Mouse (Mus musculus): ENCODE results near the gene Pllp. TPM values are rescaled to one million over a fixed set of nuclear protein-coding genes. Genes with fewer than 3 reads are reported as not detected.

The Pllp gene
- polyA plus RNA-seq, 1 experiment from 2014 or later = not detected

- Histone ChIP-seq H3K36me3 (ENCODE audit: control insufficient read depth, insufficient read depth, low read length) (peaks cover 84% of the 10 kb centered on the region), H3K4me1 (ENCODE audit: control insufficient read depth in 2 of 2, insufficient read depth in 2 of 2, low read length in 2 of 2) (no peaks in the 10 kb centered on the region), H3K9me3 (ENCODE audit: control insufficient read depth, low read length) (no peaks in the 10 kb centered on the region), H3K4me3 (ENCODE audit: control insufficient read depth in 1 of 2, insufficient read depth in 1 of 2, low read depth in 1 of 2, low read length in 2 of 2) (no peak overlapping the region), H3K9ac (ENCODE audit: low read length) (no peak overlapping the region), H3K27ac (replicated peaks in 1 of 2; ENCODE audit: control insufficient read depth in 1 of 2, insufficient read depth in 1 of 2, low read depth in 2 of 2, low read length in 2 of 2) (no peak overlapping the region), H3K27me3 (ENCODE audit: control insufficient read depth, insufficient read depth, low read length) (no peaks in the 10 kb centered on the region), H3K4me2 (ENCODE audit: low read length) (no peak overlapping the region)
- 93% methylated on average over 3 of the region's 3 CpGs for WGBS
- no peak for ATAC-seq (ENCODE audit: insufficient number of reproducible peaks, insufficient read depth, low FRiP score, low read depth)
Measured at GRCm38 (mm10) chr8:94646165-94646564, 49.9 kb downstream of the Pllp start.

- Histone ChIP-seq H3K4me2 (ENCODE audit: low read length) (no peak overlapping the region), H3K4me1 (ENCODE audit: control insufficient read depth in 2 of 2, insufficient read depth in 2 of 2, low read length in 2 of 2) (no peaks in the 10 kb centered on the region), H3K4me3 (ENCODE audit: control insufficient read depth in 1 of 2, insufficient read depth in 1 of 2, low read depth in 1 of 2, low read length in 2 of 2) (no peak overlapping the region), H3K9ac (ENCODE audit: low read length) (no peak overlapping the region), H3K27ac (replicated peaks in 1 of 2; ENCODE audit: control insufficient read depth in 1 of 2, insufficient read depth in 1 of 2, low read depth in 2 of 2, low read length in 2 of 2) (no peak overlapping the region), H3K36me3 (ENCODE audit: control insufficient read depth, insufficient read depth, low read length) (peaks cover 88% of the 10 kb centered on the region), H3K9me3 (ENCODE audit: control insufficient read depth, low read length) (no peaks in the 10 kb centered on the region), H3K27me3 (ENCODE audit: control insufficient read depth, insufficient read depth, low read length) (no peaks in the 10 kb centered on the region)
- WGBS = 44% methylated on average over 1 of the region's 1 CpGs
- ATAC-seq (ENCODE audit: insufficient number of reproducible peaks, insufficient read depth, low FRiP score, low read depth) = no peak
Measured at GRCm38 (mm10) chr8:94645202-94645601, 50.9 kb downstream of the Pllp start.

DNA sequence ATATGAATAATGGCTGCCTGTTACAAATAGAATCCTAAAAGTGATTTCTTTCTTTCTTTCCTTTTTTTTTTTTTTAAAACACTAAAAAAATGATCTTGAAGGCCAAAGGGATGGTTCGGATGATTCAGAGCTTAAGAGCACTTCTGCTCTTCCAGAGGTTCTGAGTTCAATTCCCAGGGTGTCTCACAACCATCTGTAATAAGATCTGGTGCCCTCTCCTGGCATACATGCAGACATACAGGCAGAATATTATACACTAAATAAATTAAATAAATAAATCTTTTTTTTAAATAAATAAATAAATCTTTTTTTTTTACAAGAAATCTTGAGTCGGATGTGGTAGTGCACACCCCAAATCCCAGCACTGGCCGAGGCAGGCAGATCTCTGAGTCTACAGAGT, 54.1 kb downstream of the Pllp start:
- Histone ChIP-seq H3K4me1 (ENCODE audit: control insufficient read depth in 2 of 2, insufficient read depth in 2 of 2, low read length in 2 of 2) (no peaks in the 10 kb centered on the region), H3K27ac (replicated peaks in 1 of 2; ENCODE audit: control insufficient read depth in 1 of 2, insufficient read depth in 1 of 2, low read depth in 2 of 2, low read length in 2 of 2) (no peak overlapping the region), H3K27me3 (ENCODE audit: control insufficient read depth, insufficient read depth, low read length) (no peaks in the 10 kb centered on the region), H3K4me3 (ENCODE audit: control insufficient read depth in 1 of 2, insufficient read depth in 1 of 2, low read depth in 1 of 2, low read length in 2 of 2) (no peak overlapping the region), H3K9me3 (ENCODE audit: control insufficient read depth, low read length) (no peaks in the 10 kb centered on the region), H3K9ac (ENCODE audit: low read length) (no peak overlapping the region), H3K4me2 (ENCODE audit: low read length) (no peak overlapping the region), H3K36me3 (ENCODE audit: control insufficient read depth, insufficient read depth, low read length) (peaks cover 96% of the 10 kb centered on the region)
- 94% methylated on average over 3 of the region's 3 CpGs for WGBS
- no peak for ATAC-seq (ENCODE audit: insufficient number of reproducible peaks, insufficient read depth, low FRiP score, low read depth)

GRCm38 (mm10) chr8:94641183-94641582, 54.9 kb downstream of the Pllp start:
- no peak for ATAC-seq (ENCODE audit: insufficient number of reproducible peaks, insufficient read depth, low FRiP score, low read depth)
- Histone ChIP-seq H3K9me3 (ENCODE audit: control insufficient read depth, low read length) (no peaks in the 10 kb centered on the region), H3K4me1 (ENCODE audit: control insufficient read depth in 2 of 2, insufficient read depth in 2 of 2, low read length in 2 of 2) (no peaks in the 10 kb centered on the region), H3K27ac (replicated peaks in 1 of 2; ENCODE audit: control insufficient read depth in 1 of 2, insufficient read depth in 1 of 2, low read depth in 2 of 2, low read length in 2 of 2) (no peak overlapping the region), H3K4me2 (ENCODE audit: low read length) (no peak overlapping the region), H3K36me3 (ENCODE audit: control insufficient read depth, insufficient read depth, low read length) (peaks cover 96% of the 10 kb centered on the region), H3K27me3 (ENCODE audit: control insufficient read depth, insufficient read depth, low read length) (no peaks in the 10 kb centered on the region), H3K9ac (ENCODE audit: low read length) (no peak overlapping the region), H3K4me3 (ENCODE audit: control insufficient read depth in 1 of 2, insufficient read depth in 1 of 2, low read depth in 1 of 2, low read length in 2 of 2) (no peak overlapping the region)
- 91% methylated on average over 2 of the region's 2 CpGs for WGBS

GRCm38 (mm10) chr8:94634211-94634610, 61.9 kb downstream of the Pllp start:
- peaks cover 84% of the 10 kb centered on the region for H3K36me3 ChIP-seq (ENCODE audit: control insufficient read depth, insufficient read depth, low read length)
- no peaks in the 10 kb centered on the region for H3K9me3 ChIP-seq (ENCODE audit: control insufficient read depth, low read length)
- no peaks in the 10 kb centered on the region for H3K27me3 ChIP-seq (ENCODE audit: control insufficient read depth, insufficient read depth, low read length)
- H3K4me2 ChIP-seq (ENCODE audit: low read length) = no peak overlapping the region
- H3K4me3 ChIP-seq (ENCODE audit: control insufficient read depth in 1 of 2, insufficient read depth in 1 of 2, low read depth in 1 of 2, low read length in 2 of 2) = no peak overlapping the region
- ATAC-seq (ENCODE audit: insufficient number of reproducible peaks, insufficient read depth, low FRiP score, low read depth) = no peak
- H3K4me1 ChIP-seq (ENCODE audit: control insufficient read depth in 2 of 2, insufficient read depth in 2 of 2, low read length in 2 of 2) = no peaks in the 10 kb centered on the region
- no peak overlapping the region for H3K27ac ChIP-seq (replicated peaks in 1 of 2; ENCODE audit: control insufficient read depth in 1 of 2, insufficient read depth in 1 of 2, low read depth in 2 of 2, low read length in 2 of 2)
- H3K9ac ChIP-seq (ENCODE audit: low read length) = no peak overlapping the region

DNA sequence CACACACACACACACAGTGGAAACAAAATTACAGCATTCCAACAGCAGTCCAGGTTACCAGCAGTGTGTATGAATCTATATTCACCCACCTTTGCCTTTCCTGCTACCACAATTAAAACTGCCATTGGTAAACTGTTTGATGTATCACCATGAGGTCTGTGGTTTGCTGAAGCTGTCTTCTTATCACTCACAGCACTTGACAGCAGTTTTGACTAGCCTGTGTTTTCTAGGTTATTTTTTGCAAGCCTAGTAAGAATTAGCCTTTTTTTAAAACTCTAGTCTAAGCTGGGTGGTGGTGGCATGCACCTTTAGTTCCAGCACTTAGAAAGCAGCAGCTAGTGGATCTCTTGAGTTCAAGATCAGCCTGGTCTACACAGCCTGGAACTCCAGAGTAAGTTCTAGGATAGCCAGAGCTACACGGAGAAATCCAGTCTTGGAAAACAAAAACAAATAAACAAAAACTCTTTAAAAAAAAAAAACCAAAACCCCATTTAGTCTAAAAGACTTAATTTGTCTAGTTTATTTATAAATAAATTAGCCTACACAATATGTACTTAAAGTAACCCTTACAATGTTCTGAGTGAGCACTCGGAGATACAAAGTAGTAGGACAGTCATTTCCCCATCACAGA, 62.4 kb downstream of the Pllp start:
- no peaks in the 10 kb centered on the region for H3K9me3 ChIP-seq (ENCODE audit: control insufficient read depth, low read length)
- H3K27me3 ChIP-seq (ENCODE audit: control insufficient read depth, insufficient read depth, low read length) = no peaks in the 10 kb centered on the region
- H3K9ac ChIP-seq (ENCODE audit: low read length) = no peak overlapping the region
- H3K36me3 ChIP-seq (ENCODE audit: control insufficient read depth, insufficient read depth, low read length) = peaks cover 82% of the 10 kb centered on the region
- no peak overlapping the region for H3K4me2 ChIP-seq (ENCODE audit: low read length)
- WGBS = 87% methylated on average over 2 of the region's 2 CpGs
- ATAC-seq (ENCODE audit: insufficient number of reproducible peaks, insufficient read depth, low FRiP score, low read depth) = no peak
- no peak overlapping the region for H3K4me3 ChIP-seq (ENCODE audit: control insufficient read depth in 1 of 2, insufficient read depth in 1 of 2, low read depth in 1 of 2, low read length in 2 of 2)
- H3K27ac ChIP-seq (replicated peaks in 1 of 2; ENCODE audit: control insufficient read depth in 1 of 2, insufficient read depth in 1 of 2, low read depth in 2 of 2, low read length in 2 of 2) = no peak overlapping the region
- no peaks in the 10 kb centered on the region for H3K4me1 ChIP-seq (ENCODE audit: control insufficient read depth in 2 of 2, insufficient read depth in 2 of 2, low read length in 2 of 2)

Other genes starting within 250 kb of the Pllp start
- 6.7 and 6.8 TPM in 2 replicates for gene Cpne2, start 163.3 kb downstream of the Pllp start, polyA plus RNA-seq (2014; fragmentation: Nextera tagmentation; extraction: Ambion mirVana)
- gene Rspry1, start 94.3 kb downstream of the Pllp start, polyA plus RNA-seq (2014; fragmentation: Nextera tagmentation; extraction: Ambion mirVana) = 20.1 and 22.6 TPM in 2 replicates
- 32.5 and 38.6 TPM in 2 replicates for gene Fam192a, start 94.3 kb downstream of the Pllp start, polyA plus RNA-seq (2014; fragmentation: Nextera tagmentation; extraction: Ambion mirVana)
- gene Arl2bp, start 29.7 kb downstream of the Pllp start, polyA plus RNA-seq (2014; fragmentation: Nextera tagmentation; extraction: Ambion mirVana) = 54.1 and 60.8 TPM in 2 replicates
- not detected in 2 replicates for gene Ccl22, start 49.3 kb upstream of the Pllp start, polyA plus RNA-seq (2014; fragmentation: Nextera tagmentation; extraction: Ambion mirVana)
- gene Cx3cl1, start 75.7 kb upstream of the Pllp start, polyA plus RNA-seq (2014; fragmentation: Nextera tagmentation; extraction: Ambion mirVana) = 8.1 and 10.4 TPM in 2 replicates
- gene Ccl17, start 114.2 kb upstream of the Pllp start, polyA plus RNA-seq (2014; fragmentation: Nextera tagmentation; extraction: Ambion mirVana) = 0.45 TPM in 1 of 2 replicates, not detected in the other
- 175 and 181 TPM in 2 replicates for gene Coq9, start 142.0 kb upstream of the Pllp start, polyA plus RNA-seq (2014; fragmentation: Nextera tagmentation; extraction: Ambion mirVana)
- 72.7 and 80.2 TPM in 2 replicates for gene Ciapin1, start 142.1 kb upstream of the Pllp start, polyA plus RNA-seq (2014; fragmentation: Nextera tagmentation; extraction: Ambion mirVana)
- 126 and 129 TPM in 2 replicates for gene Polr2c, start 161.2 kb upstream of the Pllp start, polyA plus RNA-seq (2014; fragmentation: Nextera tagmentation; extraction: Ambion mirVana)
- gene Dok4, start 180.1 kb upstream of the Pllp start, polyA plus RNA-seq (2014; fragmentation: Nextera tagmentation; extraction: Ambion mirVana) = 27.8 and 28.2 TPM in 2 replicates
- gene Ccdc102a, start 221.8 kb upstream of the Pllp start, polyA plus RNA-seq (2014; fragmentation: Nextera tagmentation; extraction: Ambion mirVana) = 20.8 and 25.8 TPM in 2 replicates
- gene Adgrg5, start 227.4 kb upstream of the Pllp start, polyA plus RNA-seq (2014; fragmentation: Nextera tagmentation; extraction: Ambion mirVana) = 0.07 and 0.23 TPM in 2 replicates